Mouse (Mus musculus) limb, embryonic 10.5 days (tissue): ENCODE results near the gene Mterf1b. TPM values are rescaled to one million over a fixed set of nuclear protein-coding genes. Genes with fewer than 3 reads are reported as not detected.
"Not testable (repeated sequence)": the region's sequence is repeated elsewhere in the genome, so short reads cannot be mapped to it uniquely, and the experiment has no call there.

Experiments used
- DNase-seq: peaks from one replicate; pipeline ENCODE4 v3.0.0-alpha.2; 2017; ENCODE audit warnings: low spot score
- H3K27ac ChIP-seq: fragments of 300-500 bp; sonication (generic); 2 replicates; pipeline ENCODE4 v1.5.1; 2016; ENCODE audit warnings: mild to moderate bottlenecking
- H3K27me3 ChIP-seq: fragments of 300-500 bp; sonication (generic); 2 replicates; pipeline ENCODE4 v1.6.1; 2016; ENCODE audit warnings: low read depth, mild to moderate bottlenecking; ENCODE audit not compliant: poor library complexity, severe bottlenecking
- H3K36me3 ChIP-seq: fragments of 300-500 bp; sonication (generic); 2 replicates; pipeline ENCODE4 v1.6.1; 2016; ENCODE audit warnings: mild to moderate bottlenecking, moderate library complexity
- H3K4me1 ChIP-seq: fragments of 300-500 bp; sonication (generic); 2 replicates; pipeline ENCODE4 v1.6.1; 2016
- H3K4me3 ChIP-seq: fragments of 300-500 bp; sonication (generic); 2 replicates; pipeline ENCODE4 v1.5.1; 2016; ENCODE audit warnings: mild to moderate bottlenecking, moderate library complexity
- H3K9me3 ChIP-seq: fragments of 300-500 bp; sonication (generic); replicated peaks from 2 replicates; pipeline ENCODE4 v1.6.1; 2016; ENCODE audit warnings: mild to moderate bottlenecking
- WGBS: fragments of 180-500 bp; shearing (Covaris S2); methylation state at CpG from one replicate; pipeline ENCODE4 v1.1.7; 2016; 5-methylcytosine and 5-hydroxymethylcytosine counted together
- polyA plus RNA-seq: library from polyadenylated mRNA; unstranded; fragments of >200 nt; fragmentation: Nextera tagmentation; extraction: Ambion mirVana; gene quantifications from 2 replicates; pipeline ENCODE4 v1.2.1, GENCODE M21; 2016

Gene Mterf1b
- polyA plus RNA-seq, 1 experiment from 2014 or later, result 2.6 TPM

DNA sequence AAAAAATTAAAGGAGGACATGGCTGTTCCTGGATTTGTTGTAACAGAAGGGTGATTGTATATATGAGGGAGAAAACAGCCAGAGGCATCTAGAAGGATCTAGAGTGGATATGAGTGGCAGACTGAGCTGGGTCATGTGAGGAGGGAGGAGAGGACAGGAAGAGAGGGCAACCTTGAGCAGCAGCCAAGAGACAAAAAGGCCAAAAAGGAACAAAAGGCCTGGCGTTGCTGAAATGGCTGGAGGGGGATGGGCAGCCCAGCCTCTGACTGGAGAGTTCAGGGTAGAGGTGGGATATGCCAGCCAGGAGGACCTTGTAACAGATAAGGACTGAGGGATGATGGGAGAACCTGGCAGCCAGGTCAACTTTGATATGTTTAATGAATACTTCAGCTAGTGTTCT is 2.9 kb downstream of the Mterf1b start:
- H3K4me3 ChIP-seq, result no peak overlapping the region
- WGBS, result 67% methylated on average over 1 of the region's 1 CpGs
- DNase-seq, result no peak
- no peaks in the 10 kb centered on the region; the same call in 1 of the 2 replicates for H3K9me3 ChIP-seq
- H3K36me3 ChIP-seq, result 0 out of 2 replicates have a peak, but pooled peaks cover 4% of the 10 kb centered on the region
- peaks cover 7% of the 10 kb centered on the region for H3K4me1 ChIP-seq
- H3K27me3 ChIP-seq, result no peaks in the 10 kb centered on the region
- no peak overlapping the region for H3K27ac ChIP-seq

DNA sequence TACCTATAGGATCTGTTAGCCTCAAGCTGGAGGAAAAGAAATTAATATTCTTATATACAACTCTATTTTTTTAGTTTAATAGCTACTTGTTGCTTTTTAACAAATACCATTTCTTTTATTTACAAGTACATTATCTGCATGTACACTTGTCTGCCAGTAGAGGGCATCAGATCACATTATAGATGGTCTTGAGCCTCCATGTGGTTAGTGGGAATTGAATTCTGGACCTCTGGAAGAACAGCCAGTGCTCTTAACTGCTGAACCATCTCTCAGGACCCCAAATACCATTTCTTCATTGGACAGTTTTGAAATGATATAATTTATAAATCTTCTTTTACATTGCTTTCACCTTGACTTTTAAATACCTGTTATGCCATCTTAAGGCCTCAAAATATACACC is 9.2 kb downstream of the Mterf1b start:
- H3K9me3 ChIP-seq, result no peaks in the 10 kb centered on the region
- no peak for DNase-seq
- no peak overlapping the region for H3K4me3 ChIP-seq
- no peaks in the 10 kb centered on the region for H3K27me3 ChIP-seq
- H3K36me3 ChIP-seq, result 0 out of 2 replicates have a peak, but pooled peaks cover 4% of the 10 kb centered on the region
- no peak overlapping the region for H3K27ac ChIP-seq
- H3K4me1 ChIP-seq, result no peaks in the 10 kb centered on the region

DNA sequence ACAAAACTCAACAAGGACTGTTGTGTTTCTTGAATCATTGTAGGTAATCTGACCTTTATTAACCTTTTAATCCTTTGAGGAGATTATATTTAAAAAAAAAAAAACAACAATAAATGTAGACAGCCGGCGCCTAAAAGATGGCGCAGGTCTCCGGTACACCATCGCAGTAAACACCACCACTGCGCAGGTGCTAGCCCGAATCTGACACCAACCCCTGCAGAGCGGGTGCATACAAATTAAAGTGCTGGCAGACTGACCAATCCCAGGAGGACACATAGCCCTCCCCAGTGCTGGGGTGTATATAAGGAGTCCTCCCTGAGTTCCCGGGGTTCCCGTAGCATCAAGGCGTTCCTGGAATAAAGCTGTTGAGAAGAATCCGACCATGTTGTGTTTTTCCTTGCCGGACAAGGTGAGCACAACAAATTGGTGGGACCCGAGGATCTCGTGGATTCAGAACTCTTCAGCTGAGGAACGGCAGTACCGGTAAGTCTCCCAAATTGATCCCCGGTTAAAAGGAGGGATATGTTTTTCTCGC is 10.2 kb downstream of the Mterf1b start:
- not testable (repeated sequence) for H3K4me3 ChIP-seq, H3K27me3 ChIP-seq, H3K4me1 ChIP-seq, H3K9me3 ChIP-seq, H3K27ac ChIP-seq, H3K36me3 ChIP-seq, DNase-seq
- WGBS, result 96% methylated on average over 19 of the region's 19 CpGs

- not testable (repeated sequence) for H3K27me3 ChIP-seq, H3K9me3 ChIP-seq, DNase-seq, H3K27ac ChIP-seq, H3K4me1 ChIP-seq, H3K4me3 ChIP-seq, H3K36me3 ChIP-seq
- WGBS, result over 99% methylated on average over 3 of the region's 3 CpGs
These were observed 17.9 kb downstream of the Mterf1b start for GRCm38 (mm10) chr5:4210082-4210481.

- Histone ChIP-seq H3K4me1 (no peaks in the 10 kb centered on the region), H3K36me3 (no peaks in the 10 kb centered on the region), H3K27ac (no peak overlapping the region), H3K27me3 (no peaks in the 10 kb centered on the region), H3K9me3 (no peaks in the 10 kb centered on the region; the same call in 1 of the 2 replicates), H3K4me3 (no peak overlapping the region)
- WGBS, result 92% methylated on average over 3 of the region's 3 CpGs
- DNase-seq, result no peak
These were observed 29.1 kb downstream of the Mterf1b start for GRCm38 (mm10) chr5:4221309-4221708.

DNA sequence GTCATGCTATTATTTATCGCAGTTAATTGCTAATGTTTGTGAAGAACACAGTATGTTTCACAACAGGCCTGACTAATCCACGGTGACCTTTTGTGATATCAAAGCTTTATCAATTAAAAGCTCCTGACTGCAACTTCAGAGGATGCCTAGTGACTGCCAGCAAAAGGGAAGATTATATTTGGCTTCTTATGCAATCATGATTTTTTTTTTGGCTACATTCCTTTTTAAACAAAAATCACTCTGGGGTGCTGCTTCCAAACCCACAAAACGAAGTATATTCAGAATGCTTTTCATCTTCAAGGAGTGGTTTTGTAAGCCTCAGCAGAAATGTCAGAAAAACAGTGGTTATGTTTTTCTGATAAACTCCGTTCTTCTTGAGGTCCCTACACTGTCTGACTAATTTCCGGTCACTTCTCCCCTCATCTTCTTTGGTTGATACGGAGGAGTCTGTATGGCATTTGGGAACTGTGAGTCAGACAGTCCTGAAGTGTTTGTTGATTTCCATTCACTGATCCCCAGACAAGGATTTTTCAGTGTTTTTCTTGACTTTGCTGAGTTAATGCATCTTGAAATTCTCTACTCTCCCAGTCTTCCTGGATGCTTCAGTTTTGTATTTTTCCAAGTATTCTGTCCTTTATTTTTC is 29.9 kb downstream of the Mterf1b start:
- Histone ChIP-seq H3K4me1 (no peaks in the 10 kb centered on the region), H3K36me3 (no peaks in the 10 kb centered on the region), H3K9me3 (no peaks in the 10 kb centered on the region), H3K27ac (no peak overlapping the region), H3K4me3 (no peak overlapping the region), H3K27me3 (no peaks in the 10 kb centered on the region)
- DNase-seq, result no peak
- WGBS, result 87% methylated on average over 6 of the region's 6 CpGs

DNA sequence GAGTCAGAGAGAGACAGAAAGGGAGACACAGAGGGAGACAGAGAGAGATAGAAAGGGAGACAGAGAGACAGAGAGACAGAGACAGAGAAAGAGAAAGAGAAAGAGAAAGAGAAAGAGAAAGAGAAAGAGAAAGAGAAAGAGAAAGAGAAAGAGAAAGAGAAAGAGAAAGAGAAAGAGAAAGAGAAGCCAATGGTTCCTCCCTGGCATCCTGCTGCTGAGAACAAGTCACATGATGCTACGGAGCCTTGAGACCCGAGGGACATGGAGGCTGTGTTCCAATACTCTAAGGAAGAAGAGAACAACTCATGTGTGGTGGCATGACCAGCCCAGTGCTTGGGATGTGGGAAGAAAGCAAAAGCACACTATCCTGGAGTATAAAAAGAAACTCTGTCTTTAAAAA is 40.0 kb downstream of the Mterf1b start:
- Histone ChIP-seq H3K27me3 (no peaks in the 10 kb centered on the region), H3K4me1 (no peaks in the 10 kb centered on the region), H3K9me3 (no peaks in the 10 kb centered on the region), H3K27ac (no peak overlapping the region), H3K36me3 (no peaks in the 10 kb centered on the region), H3K4me3 (no peak overlapping the region)
- DNase-seq, result no peak
- whole genome bisulfite sequencing, result 81% methylated on average over 2 of the region's 2 CpGs

DNA sequence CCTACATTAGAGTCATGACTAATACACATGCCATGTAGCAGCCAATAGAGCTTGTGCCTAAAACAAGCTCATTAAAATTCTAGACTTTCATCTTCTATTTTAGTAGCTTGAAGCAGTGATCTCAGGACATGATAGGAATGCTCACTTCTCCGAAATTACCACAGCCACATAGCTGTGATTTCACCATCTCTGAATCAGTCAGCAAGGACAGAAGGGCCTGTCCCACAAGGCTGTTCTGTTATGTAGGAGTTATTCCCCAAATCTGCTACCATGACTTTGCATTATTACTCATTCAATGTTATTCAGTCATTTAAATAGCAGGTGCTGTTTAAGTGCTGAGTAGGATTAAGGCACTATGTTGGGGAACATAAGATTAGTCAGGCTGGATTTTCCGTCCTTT is 42.3 kb downstream of the Mterf1b start:
- Histone ChIP-seq H3K36me3 (no peaks in the 10 kb centered on the region), H3K27ac (no peak overlapping the region), H3K9me3 (no peaks in the 10 kb centered on the region), H3K4me3 (no peak overlapping the region), H3K4me1 (no peaks in the 10 kb centered on the region), H3K27me3 (no peaks in the 10 kb centered on the region)
- 89% methylated on average over 2 of the region's 2 CpGs for WGBS
- no peak for DNase-seq

GRCm38 (mm10) chr5:4240120-4240519 is 48.0 kb downstream of the Mterf1b start:
- Histone ChIP-seq H3K36me3 (no peaks in the 10 kb centered on the region), H3K4me3 (no peak overlapping the region), H3K9me3 (no peaks in the 10 kb centered on the region), H3K27ac (no peak overlapping the region), H3K27me3 (no peaks in the 10 kb centered on the region), H3K4me1 (no peaks in the 10 kb centered on the region)
- no peak for DNase-seq
- 43% methylated on average over 2 of the region's 2 CpGs for WGBS

DNA sequence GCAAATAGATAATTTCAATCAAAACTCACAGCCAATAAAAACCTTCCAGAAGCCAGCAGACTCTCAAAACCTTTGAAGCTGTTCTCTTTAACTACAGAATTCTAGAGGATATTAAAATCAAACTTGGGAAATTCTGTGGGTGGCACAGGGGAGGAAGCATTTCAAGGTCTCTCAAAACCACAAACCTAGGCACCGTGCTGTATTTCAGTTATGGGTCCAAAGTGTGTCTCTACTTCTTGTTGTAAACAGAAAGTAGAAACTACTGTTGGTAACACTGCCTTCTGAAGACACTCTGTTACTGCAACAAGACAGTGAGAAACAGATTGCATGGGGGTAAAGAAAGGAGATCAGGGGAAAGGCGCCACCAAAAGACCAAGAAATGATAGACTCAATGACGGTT is 52.8 kb downstream of the Mterf1b start:
- Histone ChIP-seq H3K27ac (no peak overlapping the region), H3K36me3 (no peaks in the 10 kb centered on the region), H3K4me3 (no peak overlapping the region), H3K9me3 (no peaks in the 10 kb centered on the region), H3K4me1 (no peaks in the 10 kb centered on the region), H3K27me3 (no peaks in the 10 kb centered on the region)
- no peak for DNase-seq
- 92% methylated on average over 3 of the region's 3 CpGs for WGBS

DNA sequence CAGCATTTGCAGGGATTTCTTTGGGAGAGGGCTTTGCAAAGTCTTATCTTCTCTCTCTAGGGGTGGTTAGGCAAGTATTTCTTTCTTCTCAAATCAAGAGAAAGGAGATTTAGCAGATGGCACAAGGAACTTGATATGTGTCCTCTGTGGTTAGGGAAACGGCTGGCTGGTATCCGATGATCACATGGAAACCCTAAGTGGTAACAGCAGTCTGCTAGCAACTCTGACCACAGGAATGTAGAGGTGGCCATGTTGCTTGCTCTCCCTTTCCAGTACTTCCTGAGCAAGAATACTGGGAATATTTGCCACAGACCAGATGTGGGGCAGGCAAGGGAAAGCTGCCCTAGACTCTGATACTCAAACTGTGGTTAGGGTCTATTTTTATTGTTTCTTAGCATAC is 53.9 kb downstream of the Mterf1b start:
- Histone ChIP-seq H3K4me1 (no peaks in the 10 kb centered on the region), H3K4me3 (no peak overlapping the region), H3K36me3 (no peaks in the 10 kb centered on the region), H3K27ac (no peak overlapping the region), H3K9me3 (no peaks in the 10 kb centered on the region), H3K27me3 (no peaks in the 10 kb centered on the region)
- no peak for DNase-seq
- 67% methylated on average over 2 of the region's 2 CpGs for WGBS
